Mouse (Mus musculus) neural tube, postnatal 0 days (tissue): ENCODE results near the gene Olfr1425. TPM values are rescaled to one million over a fixed set of nuclear protein-coding genes. Genes with fewer than 3 reads are reported as not detected.

ENCODE experiments used
- polyA plus RNA-seq: library from polyadenylated mRNA; unstranded; fragments of >200 nt; fragmentation: Nextera tagmentation; extraction: Ambion mirVana; gene quantifications from 2 replicates; pipeline ENCODE4 v1.2.1, GENCODE M21; 2015

Olfr1425 gene
- not detected in 2 replicates for polyA plus RNA-seq

GRCm38 (mm10) chr19:12077631-12078030, at the start of gene Olfr1425:
Gene Olfr1425 (minus strand): TSS chr19:12077731.

GRCm38 (mm10) chr19:12123103-12123502, 45.6 kb upstream of the Olfr1425 start, which contains the start of gene Olfr76:
Gene Olfr76 (minus strand): TSS chr19:12123203.

GRCm38 (mm10) chr19:12115797-12116196, 38.3 kb upstream of the Olfr1425 start, which contains the start of gene Olfr1428:
Gene Olfr1428 (minus strand): TSS chr19:12115897.

GRCm38 (mm10) chr19:12103234-12103633, 25.7 kb upstream of the Olfr1425 start, which contains the start of gene Olfr1427:
Gene Olfr1427 (minus strand): TSS chr19:12103334.

GRCm38 (mm10) chr19:12091913-12092312, 14.4 kb upstream of the Olfr1425 start, which contains the start of gene Olfr1426:
Gene Olfr1426 (minus strand): TSS chr19:12092013.

GRCm38 (mm10) chr19:12062582-12062981, 14.9 kb downstream of the Olfr1425 start, which contains the start of gene Olfr1424:
Gene Olfr1424 (minus strand): TSS chr19:12062682.

GRCm38 (mm10) chr19:12041217-12041616, 36.3 kb downstream of the Olfr1425 start, which contains the start of gene Olfr1423:
Gene Olfr1423 (minus strand): TSS chr19:12041317.

Other genes with a start within 250 kb of the Olfr1425 start
- not detected in 2 replicates for gene Olfr1417, start 238.5 kb downstream of the Olfr1425 start, polyA plus RNA-seq
- gene Olfr1418, start 216.7 kb downstream of the Olfr1425 start, polyA plus RNA-seq: not detected in 2 replicates
- not detected in 2 replicates for gene Olfr1419, start 202.6 kb downstream of the Olfr1425 start, polyA plus RNA-seq
- 0.17 TPM in 1 of 2 replicates, not detected in the other for gene Olfr1420, start 191.2 kb downstream of the Olfr1425 start, polyA plus RNA-seq
- gene Patl1, start 165.3 kb downstream of the Olfr1425 start, polyA plus RNA-seq: 8.6 and 11.9 TPM in 2 replicates
- 3.9 and 4.6 TPM in 2 replicates for gene Osbp, start 111.8 kb downstream of the Olfr1425 start, polyA plus RNA-seq
- gene Olfr1423, start 36.4 kb downstream of the Olfr1425 start, polyA plus RNA-seq: not detected in 2 replicates
- gene Olfr1424, start 15.0 kb downstream of the Olfr1425 start, polyA plus RNA-seq: not detected in 2 replicates
- gene Olfr1426, start 14.3 kb upstream of the Olfr1425 start, polyA plus RNA-seq: not detected in 2 replicates
- not detected in 2 replicates for gene Olfr1427, start 25.6 kb upstream of the Olfr1425 start, polyA plus RNA-seq
- not detected in 2 replicates for gene Olfr1428, start 38.2 kb upstream of the Olfr1425 start, polyA plus RNA-seq
- not detected in 2 replicates for gene Olfr76, start 45.5 kb upstream of the Olfr1425 start, polyA plus RNA-seq
- not detected in 2 replicates for gene Olfr1555-ps1, start 92.4 kb upstream of the Olfr1425 start, polyA plus RNA-seq
- not detected in 2 replicates for gene Olfr1431, start 122.9 kb upstream of the Olfr1425 start, polyA plus RNA-seq
- not detected in 2 replicates for gene Olfr1432, start 154.9 kb upstream of the Olfr1425 start, polyA plus RNA-seq
- not detected in 2 replicates for gene Olfr262, start 163.9 kb upstream of the Olfr1425 start, polyA plus RNA-seq
- gene Olfr235, start 183.3 kb upstream of the Olfr1425 start, polyA plus RNA-seq: not detected in 2 replicates
- gene Olfr1434, start 202.1 kb upstream of the Olfr1425 start, polyA plus RNA-seq: not detected in 2 replicates
- gene Olfr1436, start 221.4 kb upstream of the Olfr1425 start, polyA plus RNA-seq: not detected in 2 replicates
- gene Olfr1437, start 247.4 kb upstream of the Olfr1425 start, polyA plus RNA-seq: not detected in 2 replicates